Mouse (Mus musculus) spleen, postnatal 10 days (tissue): ENCODE data around the gene Cox7a1.
"Not testable (repeated sequence)": the region's sequence is repeated elsewhere in the genome, so short reads cannot be mapped to it uniquely, and the experiment has no call there.

Experiments
- DNase-seq, 2 experiments: peaks; one replicate each; pipeline ENCODE4 v3.0.0; 2021 to 2022; ENCODE audit warnings: low spot score in 2 of 2

The Cox7a1 gene

DNA sequence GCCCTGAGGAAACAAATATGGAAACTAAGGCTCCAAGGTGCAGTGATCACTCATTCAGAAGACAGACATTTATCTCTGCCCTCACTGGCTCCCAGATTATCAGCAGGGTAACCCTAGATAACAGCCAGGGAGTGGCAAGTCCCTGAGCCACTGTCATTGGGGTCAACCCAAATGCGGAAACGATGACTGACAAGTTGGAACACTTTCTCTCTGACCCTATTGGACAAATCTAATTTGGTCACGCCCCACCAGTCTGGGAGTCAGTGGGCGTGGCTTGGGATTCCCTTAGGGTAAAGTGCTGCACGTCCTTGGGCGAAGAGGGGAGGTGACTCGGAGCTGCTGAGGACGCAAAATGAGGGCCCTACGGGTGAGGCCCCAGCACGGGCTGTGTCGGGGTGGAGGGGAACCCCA lies at the start of gene Cox7a1:
TSS of gene Cox7a1 (plus strand) at position 266 of the 411 bp plus-strand sequence.
- DNase-seq = peak; percentile 78 to 87

DNA sequence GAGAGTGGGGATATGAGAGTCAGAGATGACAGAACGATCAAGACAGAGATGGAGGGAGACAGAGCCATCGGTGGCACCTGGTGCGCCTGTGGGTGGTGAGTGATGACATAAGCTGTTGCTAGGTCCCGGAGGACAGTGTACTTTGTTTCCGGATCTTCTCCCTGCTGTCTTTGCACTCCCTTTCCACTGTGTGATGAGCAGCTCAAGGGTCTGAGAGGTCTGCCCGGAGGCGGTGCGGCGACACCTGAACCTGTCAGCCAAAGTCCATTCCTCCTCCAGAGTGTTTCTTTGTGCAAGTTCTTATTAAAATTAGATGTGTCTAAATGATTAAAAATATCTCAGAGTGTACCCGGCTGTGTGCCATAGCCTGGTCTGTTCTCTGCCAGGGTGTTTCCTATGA lies 47.1 kb upstream of the Cox7a1 start:
- no peak for DNase-seq

DNA sequence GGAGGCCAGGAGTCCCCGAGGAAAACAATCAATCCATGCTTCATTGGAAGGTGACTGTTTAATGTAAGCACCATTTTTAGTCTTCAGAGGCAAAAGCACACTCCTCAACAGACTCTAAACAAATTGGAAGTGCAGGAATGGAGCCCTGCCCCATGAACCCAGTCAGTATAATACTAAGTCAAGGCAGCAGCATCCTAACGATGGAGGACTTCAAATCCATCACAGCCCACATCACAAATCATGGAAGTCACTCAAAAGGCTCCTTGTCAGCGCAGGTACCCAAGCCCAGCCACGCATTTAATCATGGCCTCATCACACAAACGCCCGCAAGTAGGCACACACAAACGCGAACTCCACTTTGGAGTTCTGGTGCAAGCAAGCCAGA lies 40.8 kb upstream of the Cox7a1 start:
- DNase-seq = no peak

GRCm38 (mm10) chr7:30143555-30144209 lies 40.3 kb upstream of the Cox7a1 start:
- DNase-seq = peak in 1 of 2 experiments; percentile 52

DNA sequence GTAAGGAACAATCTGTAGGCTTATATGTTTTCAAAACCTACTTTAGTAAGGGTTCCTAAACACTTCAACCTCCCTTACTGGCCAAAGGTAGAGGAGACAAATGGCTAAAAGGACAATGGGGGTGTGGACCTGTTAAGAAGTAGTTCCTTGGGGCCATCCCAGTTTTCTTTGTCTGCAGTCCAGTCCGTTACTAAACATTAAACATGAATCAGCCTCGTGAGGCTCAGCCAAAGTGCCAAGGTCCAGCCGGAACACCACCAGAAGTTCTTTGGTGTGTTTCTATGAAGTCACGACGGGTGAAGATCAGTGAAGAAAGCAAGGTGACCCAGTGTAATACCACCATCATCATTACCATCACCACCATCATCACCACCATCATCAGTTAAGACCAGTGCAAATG lies 36.9 kb upstream of the Cox7a1 start:
- DNase-seq = no peak

- DNase-seq = no peak
Observed at GRCm38 (mm10) chr7:30154040-30154439, 29.9 kb upstream of the Cox7a1 start.

DNA sequence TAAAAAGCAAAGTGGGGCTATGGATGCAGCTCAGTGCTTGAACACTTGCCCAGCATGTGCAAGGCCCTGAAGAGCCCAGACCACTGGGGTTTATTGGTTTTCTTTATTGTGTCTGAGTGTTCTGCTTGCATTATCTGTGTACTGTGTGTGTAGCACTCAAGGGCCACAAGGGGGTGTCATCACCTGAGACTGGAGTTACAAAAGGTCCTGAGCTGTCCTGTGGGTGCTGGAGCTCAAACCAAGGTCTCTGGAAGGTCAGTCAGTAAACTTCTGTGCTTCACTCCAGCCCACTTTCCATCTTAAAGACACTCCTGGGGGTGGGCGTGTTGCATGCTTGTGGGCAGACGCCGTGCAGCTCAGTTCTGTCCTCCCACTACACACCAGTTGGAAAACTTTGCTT lies 28.4 kb upstream of the Cox7a1 start:
- DNase-seq = no peak

- no peak for DNase-seq
Observed at GRCm38 (mm10) chr7:30163113-30163512, 20.8 kb upstream of the Cox7a1 start.

GRCm38 (mm10) chr7:30164745-30165144 lies 19.2 kb upstream of the Cox7a1 start:
- no peak for DNase-seq

DNA sequence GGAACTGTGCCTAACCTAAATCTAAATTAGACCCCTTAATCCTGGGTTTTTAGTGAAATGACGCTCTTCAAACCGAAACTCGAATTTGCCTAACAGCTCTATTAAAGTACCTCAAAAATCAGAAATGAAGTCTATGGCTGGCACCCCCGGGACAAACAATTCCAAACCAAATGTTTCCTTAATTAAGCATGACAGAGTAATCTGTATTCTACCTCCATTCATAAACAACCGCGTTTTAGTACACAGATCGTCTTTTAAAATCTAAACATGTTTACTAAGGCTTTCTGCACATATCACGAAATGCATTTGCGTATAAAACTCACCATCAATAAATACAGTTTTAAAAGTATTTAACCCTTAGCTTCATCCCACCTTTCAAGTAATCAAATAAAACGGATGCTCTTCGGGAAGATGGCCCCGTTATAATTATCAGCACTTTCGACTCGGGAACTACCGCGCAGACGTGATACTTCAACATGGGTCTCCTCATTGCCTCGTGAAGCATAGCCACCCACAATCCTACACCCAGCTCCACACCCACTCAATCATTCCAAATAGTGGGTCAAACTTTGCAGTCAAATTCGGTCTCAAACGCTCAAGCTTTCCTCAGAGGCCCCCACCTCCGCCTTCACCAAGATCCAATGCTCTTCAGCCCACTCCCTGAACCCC lies 14.9 kb upstream of the Cox7a1 start:
- no peak for DNase-seq

DNA sequence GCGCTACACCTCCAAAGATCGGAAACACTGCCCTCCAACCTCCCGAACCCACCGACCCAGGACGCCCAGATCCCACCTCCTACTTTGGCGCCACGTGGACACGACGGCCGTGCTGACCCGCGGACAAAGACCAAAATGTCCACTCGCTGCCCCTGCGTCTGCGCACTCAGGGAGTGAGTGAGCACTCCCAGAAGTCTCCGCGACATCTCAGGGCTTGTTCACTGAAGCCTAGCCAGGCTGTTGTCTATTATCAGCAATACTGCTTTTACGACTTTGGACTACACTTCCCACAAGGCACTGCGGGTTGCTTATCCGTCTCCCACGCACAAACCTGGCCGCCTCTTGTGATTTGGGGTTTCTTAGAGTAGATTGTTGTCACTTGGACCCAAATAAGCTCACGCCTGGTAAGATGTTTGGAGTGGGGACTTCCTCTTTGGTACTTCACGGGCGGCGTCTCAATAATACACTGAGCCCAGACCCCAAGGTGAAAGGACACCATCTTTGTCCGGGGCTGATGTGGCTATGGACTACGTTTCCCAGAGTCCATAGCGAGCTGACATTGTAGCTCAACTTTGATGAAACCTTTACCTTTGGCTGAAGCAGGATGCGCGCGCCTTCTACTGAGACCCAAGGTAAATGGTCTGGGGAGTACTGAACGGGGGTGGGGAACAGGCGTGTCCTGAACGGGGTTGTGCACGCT lies 14.2 kb upstream of the Cox7a1 start, which contains the start of gene Zfp146:
TSS of gene Zfp146 (minus strand) at position 168 of the 700 bp plus-strand sequence.
- peak; percentile 93 to 97 for DNase-seq

GRCm38 (mm10) chr7:30170283-30170951 lies 13.5 kb upstream of the Cox7a1 start:
- no peak for DNase-seq

GRCm38 (mm10) chr7:30176474-30176873 lies 7.5 kb upstream of the Cox7a1 start:
- DNase-seq = no peak

DNA sequence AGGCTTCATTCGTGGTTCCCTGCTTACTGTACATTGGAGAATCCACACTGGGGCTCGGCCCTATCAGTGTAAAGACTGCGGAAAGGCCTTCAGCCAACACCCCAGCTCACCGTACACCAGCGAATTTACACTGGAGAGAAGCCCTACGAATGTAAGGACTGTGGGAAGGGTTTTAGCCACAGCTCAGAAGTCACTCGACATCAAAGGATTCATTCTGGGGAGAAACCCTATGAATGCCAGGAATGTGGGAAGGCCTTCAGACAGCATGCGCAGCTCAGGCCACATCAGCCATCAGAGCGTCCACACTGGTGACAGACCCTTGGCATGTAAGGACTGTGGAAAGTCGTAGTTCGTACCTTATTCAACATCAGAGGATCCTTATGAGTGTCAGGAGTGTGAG lies 5.7 kb upstream of the Cox7a1 start:
- no peak for DNase-seq

GRCm38 (mm10) chr7:30181308-30181707 lies 2.6 kb upstream of the Cox7a1 start:
- peak; percentile 63 to 82 for DNase-seq

- DNase-seq = not testable (repeated sequence)
Observed at GRCm38 (mm10) chr7:30181929-30182328, 2.0 kb upstream of the Cox7a1 start.

GRCm38 (mm10) chr7:30183189-30183588 lies 755 bp upstream of the Cox7a1 start:
- not testable (repeated sequence) for DNase-seq

DNA sequence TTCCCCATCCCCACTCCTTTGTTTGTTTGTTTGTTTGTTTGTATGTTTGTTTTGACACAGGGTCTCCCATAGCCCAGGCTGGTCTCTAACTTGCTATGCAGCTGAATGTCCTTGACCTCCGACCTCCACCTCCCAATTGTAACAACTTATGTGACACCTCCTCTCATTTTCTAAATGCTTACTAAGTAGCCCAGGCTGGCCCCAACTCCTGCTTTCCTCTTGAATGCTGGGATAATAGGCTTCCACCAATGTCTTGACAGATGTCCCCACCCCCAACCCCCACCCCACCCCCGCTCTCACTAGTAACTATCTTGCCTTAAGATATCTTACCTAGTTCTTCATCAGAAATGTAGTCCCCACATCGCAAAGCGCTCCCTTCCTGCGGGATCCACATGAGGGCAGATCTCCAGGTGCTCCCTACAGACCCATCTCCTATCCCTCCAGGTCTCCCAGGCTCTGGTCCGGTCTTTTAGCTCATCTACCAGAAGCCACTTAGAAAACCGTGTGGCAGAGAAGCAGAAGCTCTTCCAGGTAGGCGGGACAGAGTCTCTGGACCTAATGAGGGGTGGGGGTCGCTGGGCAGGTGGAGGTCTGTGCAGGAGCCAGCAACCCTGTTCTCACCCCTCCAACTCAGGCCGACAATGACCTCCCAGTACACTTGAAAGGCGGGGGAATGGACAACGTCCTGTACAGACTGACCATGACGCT lies 851 bp downstream of the Cox7a1 start:
- no peak for DNase-seq

GRCm38 (mm10) chr7:30188344-30189115 lies 4.6 kb downstream of the Cox7a1 start:
- DNase-seq = no peak

- no peak for DNase-seq
Observed at GRCm38 (mm10) chr7:30189116-30189491, 5.2 kb downstream of the Cox7a1 start.

GRCm38 (mm10) chr7:30192088-30192487 lies 8.1 kb downstream of the Cox7a1 start:
- DNase-seq = no peak
